ENCODE assay signal across 11 mouse cellular contexts in the genomic region with DNA sequence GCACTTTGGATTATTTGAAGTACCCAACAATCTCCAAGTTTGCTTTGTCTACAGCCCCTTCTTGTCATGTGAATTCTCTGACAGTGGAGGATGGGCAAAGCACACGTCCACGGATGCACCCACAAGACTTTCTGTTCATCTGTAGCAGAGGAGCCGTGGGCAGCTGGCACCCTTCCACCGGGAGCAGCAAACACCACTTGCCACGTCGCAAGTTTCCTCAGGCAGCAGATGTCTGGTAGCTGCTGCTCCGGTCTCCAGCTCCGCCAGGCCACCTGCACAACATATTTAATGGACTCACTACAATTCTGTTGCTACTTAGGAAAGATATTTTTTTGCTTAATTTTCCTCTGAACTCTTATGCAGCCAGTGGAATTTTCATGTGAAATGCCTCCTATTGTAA.
A peak's percentile ranks its signal among the peaks of the same experiment; 100 is the strongest.
DNase-seq lines count a peak whose midpoint lies in the region; ATAC-seq and TF ChIP-seq lines count a peak whose summit lies in the region.
"Had no signal": no experiment of that assay in that cellular context is flagged by ENCODE, and none has a peak within 500 bp of the region (broad histone marks: within the 10 kb centered on the region; RNA-seq: fewer than 3 reads in every experiment).

No protein-coding gene starts in this region.

- no peaks in the 10 kb centered on the region for H3K36me3 ChIP-seq in stomach, postnatal 0 days (ENCODE audit: control insufficient read depth, insufficient read depth, low read length)
- H3K36me3 ChIP-seq: limb, embryonic 12.5 days had no signal

- 34% methylated on average over 8 of the region's 8 CpGs for WGBS in stomach, postnatal 0 days

- H3K4me2 ChIP-seq in stomach, postnatal 0 days (replicated peaks; ENCODE audit: low read depth), result no peak overlapping the region
- H3K4me2 ChIP-seq: limb, embryonic 12.5 days had no signal

- no peak overlapping the region for H3K4me3 ChIP-seq in stomach, postnatal 0 days (ENCODE audit: low read depth, low read length)
- H3K4me3 ChIP-seq: limb, embryonic 12.5 days had no signal

- H3K9me3 ChIP-seq in stomach, postnatal 0 days (ENCODE audit: control insufficient read depth, low read length), result no peaks in the 10 kb centered on the region
- H3K9me3 ChIP-seq: limb, embryonic 12.5 days had no signal

- TF ChIP-seq CTCF in stomach, postnatal 0 days (IDR thresholded peaks at IDR 0.05; ENCODE audit: low read depth), result no peak

- no peak overlapping the region for H3K9ac ChIP-seq in stomach, postnatal 0 days (ENCODE audit: low read length)
- H3K9ac ChIP-seq: limb, embryonic 12.5 days had no signal

- H3K4me1 ChIP-seq in stomach, postnatal 0 days (replicated peaks; ENCODE audit: control insufficient read depth, insufficient read depth), result no peaks in the 10 kb centered on the region

- H3K27me3 ChIP-seq in stomach, postnatal 0 days (ENCODE audit: control insufficient read depth, insufficient read depth, low read length), result no peaks in the 10 kb centered on the region
- H3K27me3 ChIP-seq: limb, embryonic 12.5 days; Patski had no signal

- TF ChIP-seq EP300 in stomach, postnatal 0 days (optimal IDR thresholded peaks at IDR 0.05), result no peak

- peak; percentile 12 for DNase-seq in cerebellum, adult 9-11 months
- DNase-seq in cerebellum, adult 8-10 months, result no peak
- peak; percentile 27 for DNase-seq in lung, postnatal 10 days
- no peak for DNase-seq in lung, postnatal 25 days (ENCODE audit: low spot score)
- peak; percentile 48 to 65 for DNase-seq in layer of hippocampus, postnatal 36 days
- DNase-seq in right cerebral cortex, postnatal 25 days, result peak; percentile 68
- no peak for DNase-seq in stomach, postnatal 0 days (ENCODE audit: low spot score)
- DNase-seq: thymus, postnatal 25 days had no signal

- no peak overlapping the region for H3K27ac ChIP-seq in stomach, postnatal 0 days (replicated peaks)
- H3K27ac ChIP-seq: limb, embryonic 12.5 days had no signal

- no peak for ATAC-seq in activated CD4-positive, CD25-positive, alpha-beta regulatory T cell, adult 4 months
- no peak for ATAC-seq in stomach, postnatal 0 days (ENCODE audit: low FRiP score, low TSS enrichment)
- ATAC-seq: Patski had no signal

Comparison
In these comparisons a context has a peak if more than half of its experiments do, and no peak if none do; other contexts are left out.
1. DNase-seq: peak in cerebellum, adult 9-11 months (single experiment), lung, postnatal 10 days (single experiment), layer of hippocampus, postnatal 36 days (2 of 2) and right cerebral cortex, postnatal 25 days (single experiment); none in cerebellum, adult 8-10 months (single experiment), lung, postnatal 25 days (single experiment) and stomach, postnatal 0 days (single experiment).